Mouse (Mus musculus) T-helper 1 cell (primary cell): ENCODE data around the gene Ciart.
"Not testable (repeated sequence)": the region's sequence is repeated elsewhere in the genome, so short reads cannot be mapped to it uniquely, and the experiment has no call there.

Source experiments
- in situ Hi-C: fragments of 300-600 bp; cut with MboI, MseI; formaldehyde crosslinking; loops from one replicate; pipeline ENCODE4 v1.15.1; 2025; ENCODE audit warnings: high pct_unique_total_duplicates

Gene Ciart

DNA sequence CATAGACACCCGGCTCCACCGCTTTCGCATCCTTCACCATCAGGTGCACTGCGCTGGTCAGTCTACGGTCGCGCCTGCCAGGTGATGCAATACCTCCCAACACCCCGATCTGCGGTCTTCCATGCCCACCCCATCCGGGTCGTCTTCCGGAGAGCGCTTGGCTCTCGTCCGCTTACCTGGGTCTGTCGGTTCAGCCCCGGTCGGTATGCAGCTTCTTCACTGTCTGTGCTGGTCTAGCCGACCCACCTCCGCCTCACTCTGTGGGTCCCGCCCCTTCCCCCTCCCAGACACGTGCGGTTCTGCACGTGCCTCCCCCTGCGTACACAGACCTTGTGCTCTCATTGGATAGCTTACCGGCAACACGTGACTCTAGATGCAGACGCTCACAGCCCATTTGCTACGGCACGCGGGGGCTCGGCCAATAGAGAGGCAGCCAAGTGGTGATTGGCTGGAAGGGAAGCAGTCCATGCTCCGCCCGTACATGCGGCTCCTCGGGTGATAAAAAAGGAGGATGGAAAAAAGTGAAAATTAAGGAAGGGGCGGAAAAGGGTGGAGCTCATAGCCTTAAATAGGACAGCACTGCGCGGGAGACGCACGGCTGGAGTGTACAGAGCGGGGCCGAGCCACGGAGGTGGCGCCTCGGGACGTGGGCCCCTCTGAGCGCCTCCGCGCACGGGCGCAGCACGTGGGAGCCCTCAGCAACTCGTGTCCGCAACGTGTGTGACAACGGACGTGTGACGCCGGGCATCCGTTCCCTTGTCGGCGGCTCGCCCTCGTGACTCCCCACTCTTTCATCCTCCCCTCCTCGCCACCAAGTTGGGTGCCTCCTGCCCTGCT is at the start of gene Ciart:
Gene Ciart (minus strand): TSS at position 273 of the 837 bp plus-strand sequence.
- in situ Hi-C loops: no loop called here

- in situ Hi-C loops: no loop called here
Observed at GRCm38 (mm10) chr3:95931471-95931870, 49.4 kb upstream of the Ciart start.

GRCm38 (mm10) chr3:95930471-95930789 is 48.4 kb upstream of the Ciart start:
- in situ Hi-C loops: no loop called here

- in situ Hi-C loops: no loop called here
Observed at GRCm38 (mm10) chr3:95929581-95930470, 47.8 kb upstream of the Ciart start.

GRCm38 (mm10) chr3:95928658-95929503 is 46.8 kb upstream of the Ciart start, which contains the start of gene Anp32e:
TSS of gene Anp32e (plus strand) at chr3:95929246.
- in situ Hi-C loops: no loop called here

GRCm38 (mm10) chr3:95928261-95928657 is 46.2 kb upstream of the Ciart start:
- in situ Hi-C loops: no loop called here

- in situ Hi-C loops: no loop called here
Observed at GRCm38 (mm10) chr3:95925087-95925486, 43.0 kb upstream of the Ciart start.

GRCm38 (mm10) chr3:95924185-95924584 is 42.1 kb upstream of the Ciart start:
- in situ Hi-C loops: no loop called here

GRCm38 (mm10) chr3:95923429-95923828 is 41.4 kb upstream of the Ciart start:
- in situ Hi-C loops: not testable (repeated sequence)

- in situ Hi-C loops: not testable (repeated sequence)
Observed at GRCm38 (mm10) chr3:95920532-95920931, 38.5 kb upstream of the Ciart start.

DNA sequence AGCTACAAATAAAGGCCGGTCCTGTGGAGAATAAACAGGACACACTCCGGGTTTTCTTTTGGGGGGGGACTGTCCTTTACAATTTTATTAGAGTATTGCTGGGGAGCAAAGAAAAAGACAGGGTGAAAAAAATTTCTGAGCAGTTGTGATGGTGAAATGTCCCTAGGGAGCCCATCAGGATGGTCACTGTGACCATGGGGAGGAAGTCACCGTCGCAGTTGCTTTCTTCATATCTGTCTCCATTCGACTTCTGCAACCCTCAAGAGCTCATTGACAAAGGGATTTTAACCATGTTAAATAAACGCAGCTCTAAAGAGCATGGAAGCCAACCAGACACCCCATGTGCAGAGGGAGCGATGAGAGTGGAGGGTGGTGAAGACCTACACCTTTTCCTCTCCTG is 34.7 kb upstream of the Ciart start:
- in situ Hi-C loops: no loop called here

- in situ Hi-C loops: no loop called here
Observed at GRCm38 (mm10) chr3:95914706-95915105, 32.7 kb upstream of the Ciart start.

- in situ Hi-C loops: no loop called here
Observed at GRCm38 (mm10) chr3:95907613-95908012, 25.6 kb upstream of the Ciart start.

GRCm38 (mm10) chr3:95906860-95907259 is 24.8 kb upstream of the Ciart start:
- in situ Hi-C loops: no loop called here

- in situ Hi-C loops: no loop called here
Observed at GRCm38 (mm10) chr3:95905940-95906492, 24.0 kb upstream of the Ciart start.

DNA sequence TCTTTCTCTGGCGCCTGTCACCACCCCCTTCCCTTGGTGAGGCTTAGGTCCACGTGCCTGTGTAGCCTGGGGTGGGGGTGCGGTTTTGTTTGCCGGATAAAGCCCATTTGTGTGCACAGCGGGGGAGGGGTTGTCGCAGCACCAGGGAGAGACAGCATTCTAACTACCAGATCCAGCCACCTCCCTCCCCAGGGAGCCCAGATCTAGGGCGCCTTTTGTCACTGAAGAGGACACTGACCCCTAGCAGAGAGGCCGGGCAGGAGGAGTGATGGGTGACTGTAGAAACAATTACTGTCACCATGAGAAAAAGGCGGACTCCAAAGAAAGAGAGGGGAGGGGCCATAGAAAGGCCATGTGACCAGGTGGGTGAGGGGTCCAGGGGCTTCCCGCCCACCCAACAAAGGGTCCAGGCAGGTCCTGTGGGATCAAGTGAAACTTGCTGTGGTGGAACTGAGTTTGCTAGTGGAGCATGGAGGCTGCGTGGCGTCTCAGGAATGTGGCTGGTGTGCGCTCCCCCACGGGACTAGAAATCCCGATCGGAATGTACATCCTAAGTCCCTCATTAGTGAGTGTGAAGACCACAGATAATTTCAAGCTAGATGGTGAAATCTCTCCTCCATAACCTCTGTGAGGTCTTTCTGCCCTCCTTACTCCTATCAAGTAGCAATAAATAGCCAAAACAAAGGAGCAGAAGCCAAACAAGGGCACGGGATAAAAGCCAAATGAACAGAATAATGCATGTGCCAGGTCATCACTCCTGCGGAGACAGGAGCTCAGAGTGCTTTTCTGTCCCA is 23.3 kb upstream of the Ciart start:
- in situ Hi-C loops: no loop called here

- in situ Hi-C loops: no loop called here
Observed at GRCm38 (mm10) chr3:95904568-95904967, 22.5 kb upstream of the Ciart start, which contains the start of gene Car14. TSS of gene Car14 (minus strand) at chr3:95904691.

GRCm38 (mm10) chr3:95903753-95904502 is 21.9 kb upstream of the Ciart start:
- in situ Hi-C loops: no loop called here

- in situ Hi-C loops: no loop called here
Observed at GRCm38 (mm10) chr3:95902643-95903042, 20.6 kb upstream of the Ciart start.

DNA sequence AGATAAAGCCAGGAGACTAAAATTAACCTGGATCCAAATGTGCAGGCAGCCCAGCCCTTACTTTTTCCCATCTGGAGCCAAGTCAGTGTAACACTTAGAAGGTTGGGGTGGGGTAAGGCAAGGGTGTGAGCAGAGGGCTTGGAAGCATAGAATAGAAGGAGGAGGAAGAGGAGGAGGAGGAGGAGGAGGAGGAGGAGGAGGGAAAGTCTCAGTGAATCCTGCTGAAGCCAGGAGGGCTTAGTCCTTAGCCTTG is 20.2 kb upstream of the Ciart start:
- in situ Hi-C loops: no loop called here
